In the genomic region with DNA sequence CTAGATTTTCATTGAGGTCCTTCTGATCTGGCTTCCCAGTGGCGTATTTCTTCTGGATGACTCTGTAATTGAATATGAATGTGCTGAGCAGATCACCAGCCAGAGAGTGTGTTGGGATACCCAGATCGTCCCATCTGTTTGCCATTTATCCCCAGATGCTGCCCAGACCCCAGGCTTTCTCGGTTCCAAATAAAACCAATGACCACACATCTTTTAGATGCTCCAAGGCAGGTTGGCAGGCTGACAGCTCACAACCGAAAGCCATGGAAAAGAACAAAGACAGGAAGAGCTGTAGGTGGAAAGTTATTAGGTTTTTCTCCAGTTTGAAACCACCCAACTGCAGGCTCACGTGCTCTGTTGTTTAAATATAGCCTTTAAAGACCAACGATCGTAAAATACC, we compare ENCODE assay signal across 8 mouse cellular contexts.
A peak's percentile ranks its signal among the peaks of the same experiment; 100 is the strongest.
DNase-seq lines count a peak whose midpoint lies in the region.

No protein-coding gene starts in this region.

- peak; percentile 50 to 66 for DNase-seq in cerebellum, postnatal 14 days
- no peak for DNase-seq in cerebellum, adult 11 months
- DNase-seq in 3T3-L1 (ENCODE audit: low read depth, low spot score), result peak; percentile 44
- DNase-seq in gastrocnemius, postnatal 10 days, result peak; percentile 62
- peak; percentile 37 to 57 for DNase-seq in kidney, postnatal 4 days
- no peak for DNase-seq in urinary bladder, adult 18-20 months (ENCODE audit: low spot score in 2 of 2)
- no peak for DNase-seq in cerebellum, postnatal 25 days
- DNase-seq in layer of hippocampus, postnatal 14 days (ENCODE audit: low spot score in 2 of 2), result no peak

Comparison
In these comparisons a context has a peak if more than half of its experiments do, and no peak if none do; other contexts are left out.
1. DNase-seq: peak in cerebellum, postnatal 14 days (2 of 2), 3T3-L1 (single experiment), gastrocnemius, postnatal 10 days (single experiment) and kidney, postnatal 4 days (2 of 2); none in cerebellum, adult 11 months (single experiment), urinary bladder, adult 18-20 months (0 of 2), cerebellum, postnatal 25 days (0 of 2) and layer of hippocampus, postnatal 14 days (0 of 2).